Mouse (Mus musculus) thymus, adult 2 months (tissue): ENCODE measurements around the gene C3. TPM values are rescaled to one million over a fixed set of nuclear protein-coding genes. Genes with fewer than 3 reads are reported as not detected.

ENCODE experiments used
- DNase-seq: peaks from one replicate; pipeline ENCODE4 v3.0.0; 2021
- H3K27ac ChIP-seq: fragments of 200-500 bp; 2 replicates; pipeline ENCODE4 v1.5.1; 2012; ENCODE audit warnings: low read length, control low read depth; ENCODE audit not compliant: control insufficient read depth, insufficient read depth
- H3K27me3 ChIP-seq: fragments of 200-500 bp; 2 replicates; pipeline ENCODE4 v1.6.1; 2012; ENCODE audit warnings: mild to moderate bottlenecking, low read length, moderate library complexity, mixed read lengths; ENCODE audit not compliant: control insufficient read depth, insufficient read depth
- H3K36me3 ChIP-seq: fragments of 200-500 bp; 2 replicates; pipeline ENCODE4 v1.6.1; 2012; ENCODE audit warnings: mild to moderate bottlenecking, low read length, moderate library complexity; ENCODE audit not compliant: control insufficient read depth, insufficient read depth
- H3K4me1 ChIP-seq: fragments of 200-500 bp; replicated peaks from 2 replicates; pipeline ENCODE4 v1.6.1; 2012; ENCODE audit warnings: low read length; ENCODE audit not compliant: control insufficient read depth, insufficient read depth
- H3K4me3 ChIP-seq: fragments of 200-500 bp; 2 replicates; pipeline ENCODE4 v1.5.1; 2012; ENCODE audit warnings: mild to moderate bottlenecking, low read length, control low read depth, moderate library complexity; ENCODE audit not compliant: control insufficient read depth, insufficient read depth
- CTCF ChIP-seq: fragments of 200-500 bp; IDR thresholded peaks from 2 replicates; pipeline ENCODE4 v1.5.1; 2012; ENCODE audit warnings: mild to moderate bottlenecking, control low read depth, low read length, moderate library complexity, borderline replicate concordance; ENCODE audit not compliant: control insufficient read depth, poor library complexity, insufficient read depth; ENCODE audit errors: extremely low read depth
- POLR2A ChIP-seq: fragments of 200-500 bp; IDR thresholded peaks from 2 replicates; pipeline ENCODE4 v1.6.1; 2012; ENCODE audit warnings: mild to moderate bottlenecking, low read length, control low read depth, moderate library complexity; ENCODE audit not compliant: control insufficient read depth, poor library complexity, insufficient read depth; ENCODE audit errors: extremely low read depth
- WGBS: fragments of 180-500 bp; shearing (Covaris S2); methylation state at CpG from one replicate; pipeline ENCODE4 v1.1.7; 2018; 5-methylcytosine and 5-hydroxymethylcytosine counted together
- polyA plus RNA-seq: library from polyadenylated mRNA; depleted of rRNA; stranded (reverse); fragments of >200 nt; gene quantifications from 2 replicates; pipeline ENCODE4 v1.2.3, GENCODE M21; 2012

C3 gene
- polyA plus RNA-seq, 1 experiment: 152 TPM

GRCm38 (mm10) chr17:57235803-57236202, 7.9 kb upstream of the C3 start:
- Histone ChIP-seq H3K4me1 (no peaks in the 10 kb centered on the region), H3K4me3 (no peak overlapping the region), H3K27ac (no peak overlapping the region), H3K27me3 (no peaks in the 10 kb centered on the region), H3K36me3 (peaks cover 27% of the 10 kb centered on the region)
- WGBS: 93% methylated on average over 5 of the region's 5 CpGs
- DNase-seq: no peak
- no peak for TF ChIP-seq CTCF

GRCm38 (mm10) chr17:57234254-57234928, 6.5 kb upstream of the C3 start:
- H3K36me3 ChIP-seq: peaks cover 27% of the 10 kb centered on the region
- DNase-seq: no peak
- no peaks in the 10 kb centered on the region for H3K27me3 ChIP-seq
- H3K27ac ChIP-seq: no peak overlapping the region
- TF ChIP-seq CTCF (no peak), POLR2A (no peak)
- H3K4me1 ChIP-seq: peaks cover 7% of the 10 kb centered on the region; the same call in 1 of the 2 replicates
- WGBS: 99% methylated on average over 12 of the region's 12 CpGs
- no peak overlapping the region for H3K4me3 ChIP-seq

GRCm38 (mm10) chr17:57233038-57233437, 5.1 kb upstream of the C3 start:
- Histone ChIP-seq H3K4me1 (peaks cover 7% of the 10 kb centered on the region; the same call in 1 of the 2 replicates), H3K4me3 (no peak overlapping the region), H3K36me3 (peaks cover 23% of the 10 kb centered on the region), H3K27ac (no peak overlapping the region), H3K27me3 (no peaks in the 10 kb centered on the region)
- TF ChIP-seq CTCF (no peak), POLR2A (no peak)
- WGBS: 75% methylated on average over 7 of the region's 7 CpGs
- DNase-seq: no peak

DNA sequence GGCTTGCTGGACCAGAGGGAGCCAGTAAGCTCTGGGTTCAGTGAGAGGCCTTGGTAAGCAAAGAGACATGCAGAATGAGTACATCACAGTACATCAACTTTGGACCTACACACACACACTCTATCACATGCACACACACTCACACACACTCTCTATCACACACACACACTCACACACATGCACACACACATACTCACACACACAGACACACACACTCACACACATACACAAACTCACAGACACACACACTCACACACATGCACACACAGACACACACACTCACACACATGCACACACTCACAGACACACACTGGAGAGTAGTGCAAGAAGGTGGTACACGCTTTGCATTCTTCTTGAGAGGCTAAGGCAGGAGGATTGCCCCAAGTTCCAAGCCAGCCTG, 4.3 kb upstream of the C3 start:
- Histone ChIP-seq H3K36me3 (peaks cover 14% of the 10 kb centered on the region), H3K27me3 (no peaks in the 10 kb centered on the region), H3K4me1 (peaks cover 7% of the 10 kb centered on the region; the same call in 1 of the 2 replicates), H3K4me3 (no peak overlapping the region), H3K27ac (no peak overlapping the region)
- WGBS: 94% methylated on average over 1 of the region's 1 CpGs
- no peak for TF ChIP-seq CTCF
- TF ChIP-seq POLR2A: no peak
- no peak for DNase-seq

DNA sequence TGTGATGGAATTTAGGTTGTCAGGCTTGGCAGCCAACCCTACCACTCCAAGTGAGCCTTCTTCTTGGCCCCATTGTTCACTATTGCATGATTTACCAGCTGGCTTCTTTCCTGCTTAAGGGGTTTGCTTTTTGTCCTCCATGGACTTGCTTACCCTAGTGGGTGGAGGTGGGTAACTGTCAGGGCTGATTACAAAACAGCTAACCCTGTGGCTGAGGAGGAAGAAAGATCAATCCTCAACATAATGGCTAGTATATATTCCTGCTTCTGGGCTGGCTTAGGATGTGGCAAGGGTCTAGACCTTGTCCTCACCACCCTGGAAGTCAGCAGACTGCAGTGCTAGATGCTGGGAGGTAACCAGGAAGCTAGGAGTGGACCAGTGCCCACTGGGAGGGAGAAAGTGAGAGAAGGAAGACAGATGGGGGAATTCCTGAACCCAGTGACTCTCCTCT, 3.4 kb upstream of the C3 start:
- Histone ChIP-seq H3K36me3 (peaks cover 6% of the 10 kb centered on the region), H3K27me3 (no peaks in the 10 kb centered on the region), H3K27ac (no peak overlapping the region), H3K4me3 (no peak overlapping the region), H3K4me1 (peaks cover 7% of the 10 kb centered on the region; the same call in 1 of the 2 replicates)
- TF ChIP-seq CTCF (no peak), POLR2A (no peak)
- no peak for DNase-seq

DNA sequence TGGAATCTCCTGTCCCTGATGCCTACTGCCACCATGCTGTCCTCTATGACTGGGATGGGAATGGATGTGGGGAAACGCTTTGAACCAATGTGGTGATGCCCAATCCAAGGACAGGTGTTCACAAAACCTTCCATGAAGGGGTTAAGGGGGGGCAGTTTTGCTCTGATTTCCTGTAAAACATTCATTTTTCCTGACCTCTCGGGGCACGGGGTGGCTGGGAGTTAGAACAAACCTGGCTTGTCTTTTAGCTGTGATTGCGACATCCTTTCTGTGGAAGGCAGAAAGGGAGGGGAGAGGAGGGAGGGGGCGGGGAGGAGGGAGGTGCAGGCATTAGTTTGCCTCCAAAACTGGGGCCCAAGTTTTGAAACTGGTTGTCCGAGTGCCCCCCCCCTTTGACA, 2.8 kb upstream of the C3 start:
- DNase-seq: no peak
- H3K27ac ChIP-seq: no peak overlapping the region
- no peak overlapping the region for H3K4me3 ChIP-seq
- no peaks in the 10 kb centered on the region for H3K27me3 ChIP-seq
- H3K4me1 ChIP-seq: peaks cover 7% of the 10 kb centered on the region; the same call in 1 of the 2 replicates
- peaks cover 3% of the 10 kb centered on the region; the same call in 1 of the 2 replicates for H3K36me3 ChIP-seq
- 57% methylated on average over 6 of the region's 6 CpGs for WGBS
- TF ChIP-seq CTCF: no peak
- no peak for TF ChIP-seq POLR2A
